Mouse (Mus musculus): ENCODE measurements around the gene Lrig3.

The Lrig3 gene

GRCm38 (mm10) chr10:125966481-125967251, 698 bp downstream of the Lrig3 start:
- DNase-seq (ENCODE audit: low spot score) = no peak

- no peak for DNase-seq (ENCODE audit: low spot score)
These were observed 1.6 kb downstream of the Lrig3 start for GRCm38 (mm10) chr10:125967436-125968160.

GRCm38 (mm10) chr10:125968191-125969132, 2.5 kb downstream of the Lrig3 start:
- no peak for DNase-seq (ENCODE audit: low spot score)

GRCm38 (mm10) chr10:125969133-125969490, 3.1 kb downstream of the Lrig3 start:
- no peak for DNase-seq (ENCODE audit: low spot score)

- DNase-seq (ENCODE audit: low spot score) = no peak
These were observed 4.1 kb downstream of the Lrig3 start for GRCm38 (mm10) chr10:125970031-125970430.

- no peak for DNase-seq (ENCODE audit: low spot score)
These were observed 4.5 kb downstream of the Lrig3 start for GRCm38 (mm10) chr10:125970500-125970899.

- no peak for DNase-seq (ENCODE audit: low spot score)
These were observed 7.8 kb downstream of the Lrig3 start for GRCm38 (mm10) chr10:125973726-125974125.

- DNase-seq (ENCODE audit: low spot score) = no peak
These were observed 16.0 kb downstream of the Lrig3 start for GRCm38 (mm10) chr10:125981938-125982337.

GRCm38 (mm10) chr10:125984473-125985035, 18.6 kb downstream of the Lrig3 start:
- no peak for DNase-seq (ENCODE audit: low spot score)

- no peak for DNase-seq (ENCODE audit: low spot score)
These were observed 19.8 kb downstream of the Lrig3 start for GRCm38 (mm10) chr10:125985795-125986194.

GRCm38 (mm10) chr10:125986443-125986842, 20.5 kb downstream of the Lrig3 start:
- DNase-seq (ENCODE audit: low spot score) = no peak

GRCm38 (mm10) chr10:125987307-125987706, 21.3 kb downstream of the Lrig3 start:
- DNase-seq (ENCODE audit: low spot score) = no peak

GRCm38 (mm10) chr10:125988037-125988436, 22.1 kb downstream of the Lrig3 start:
- DNase-seq (ENCODE audit: low spot score) = no peak

GRCm38 (mm10) chr10:125989890-125990289, 23.9 kb downstream of the Lrig3 start:
- DNase-seq (ENCODE audit: low spot score) = no peak

- no peak for DNase-seq (ENCODE audit: low spot score)
These were observed 24.4 kb downstream of the Lrig3 start for GRCm38 (mm10) chr10:125990394-125990793.

- DNase-seq (ENCODE audit: low spot score) = no peak
These were observed 25.9 kb downstream of the Lrig3 start for GRCm38 (mm10) chr10:125991819-125992218.

- DNase-seq (ENCODE audit: low spot score) = no peak
These were observed 28.9 kb downstream of the Lrig3 start for GRCm38 (mm10) chr10:125994855-125995254.

- no peak for DNase-seq (ENCODE audit: low spot score)
These were observed 29.7 kb downstream of the Lrig3 start for GRCm38 (mm10) chr10:125995701-125996100.

- DNase-seq (ENCODE audit: low spot score) = no peak
These were observed 31.0 kb downstream of the Lrig3 start for GRCm38 (mm10) chr10:125996989-125997388.

GRCm38 (mm10) chr10:125999561-125999960, 33.6 kb downstream of the Lrig3 start:
- DNase-seq (ENCODE audit: low spot score) = no peak

- no peak for DNase-seq (ENCODE audit: low spot score)
These were observed 35.0 kb downstream of the Lrig3 start for GRCm38 (mm10) chr10:126000861-126001390.
